Mouse (Mus musculus): ENCODE data around the gene Ranbp17. TPM values are rescaled to one million over a fixed set of nuclear protein-coding genes. Genes with fewer than 3 reads are reported as not detected.

Ranbp17 gene
- polyA plus RNA-seq, 1 experiment from 2014 or later = 6.8 TPM

GRCm38 (mm10) chr11:33203383-33204328, 309.9 kb downstream of the Ranbp17 start, which contains the start of gene Tlx3:
Gene Tlx3, minus strand, starts transcription at chr11:33203589.
- Histone ChIP-seq H3K36me3 (no peaks in the 10 kb centered on the region), H3K4me3 (peak within 1 kb of the TSS; percentile 27), H3K9me3 (replicated peaks) (no peaks in the 10 kb centered on the region), H3K4me1 (replicated peaks) (peaks cover 27% of the 10 kb centered on the region), H3K9ac (no peak within 1 kb of the TSS), H3K4me2 (peak within 1 kb of the TSS; percentile 62), H3K27ac (ENCODE audit: poor library complexity, severe bottlenecking) (no peak within 1 kb of the TSS), H3K27me3 (replicated peaks) (peaks cover 92% of the 10 kb centered on the region)
- ATAC-seq (ENCODE audit: insufficient number of reproducible peaks, low FRiP score) = no peak
- 1% methylated on average over 81 of the region's 81 CpGs for WGBS

GRCm38 (mm10) chr11:33202972-33203371, 310.6 kb downstream of the Ranbp17 start:
- H3K4me3 ChIP-seq = peak overlapping the region; percentile 27
- H3K9ac ChIP-seq = no peak overlapping the region
- H3K4me1 ChIP-seq (replicated peaks) = peaks cover 27% of the 10 kb centered on the region
- H3K27ac ChIP-seq (ENCODE audit: poor library complexity, severe bottlenecking) = no peak overlapping the region
- H3K36me3 ChIP-seq = no peaks in the 10 kb centered on the region
- peaks cover 3% of the 10 kb centered on the region; the same call in 1 of the 2 replicates for H3K9me3 ChIP-seq (replicated peaks)
- no peak for ATAC-seq (ENCODE audit: insufficient number of reproducible peaks, low FRiP score)
- peaks cover 92% of the 10 kb centered on the region for H3K27me3 ChIP-seq (replicated peaks)
- 1% methylated on average over 42 of the region's 47 CpGs for WGBS
- peak overlapping the region; percentile 62 for H3K4me2 ChIP-seq

GRCm38 (mm10) chr11:33202296-33202695, 311.2 kb downstream of the Ranbp17 start:
- peaks cover 92% of the 10 kb centered on the region for H3K27me3 ChIP-seq (replicated peaks)
- H3K27ac ChIP-seq (ENCODE audit: poor library complexity, severe bottlenecking) = no peak overlapping the region
- peaks cover 9% of the 10 kb centered on the region for H3K9me3 ChIP-seq (replicated peaks)
- WGBS = 2% methylated on average over 37 of the region's 37 CpGs
- H3K4me2 ChIP-seq = no peak overlapping the region
- no peak for ATAC-seq (ENCODE audit: insufficient number of reproducible peaks, low FRiP score)
- peaks cover 27% of the 10 kb centered on the region for H3K4me1 ChIP-seq (replicated peaks)
- H3K4me3 ChIP-seq = peak overlapping the region; percentile 27
- no peak overlapping the region for H3K9ac ChIP-seq
- no peaks in the 10 kb centered on the region for H3K36me3 ChIP-seq

GRCm38 (mm10) chr11:33201626-33202010, 311.9 kb downstream of the Ranbp17 start:
- peak overlapping the region; percentile 36 for H3K4me3 ChIP-seq
- no peaks in the 10 kb centered on the region for H3K36me3 ChIP-seq
- no peak overlapping the region for H3K27ac ChIP-seq (ENCODE audit: poor library complexity, severe bottlenecking)
- WGBS = 4% methylated on average over 19 of the region's 19 CpGs
- no peak overlapping the region for H3K9ac ChIP-seq
- H3K4me2 ChIP-seq = peak overlapping the region; percentile 63
- ATAC-seq (ENCODE audit: insufficient number of reproducible peaks, low FRiP score) = no peak
- H3K27me3 ChIP-seq (replicated peaks) = peaks cover 94% of the 10 kb centered on the region
- peaks cover 9% of the 10 kb centered on the region for H3K9me3 ChIP-seq (replicated peaks)
- H3K4me1 ChIP-seq (replicated peaks) = peaks cover 27% of the 10 kb centered on the region

GRCm38 (mm10) chr11:33200764-33201625, 312.6 kb downstream of the Ranbp17 start:
- Histone ChIP-seq H3K4me1 (replicated peaks) (peaks cover 30% of the 10 kb centered on the region), H3K27ac (ENCODE audit: poor library complexity, severe bottlenecking) (no peak overlapping the region), H3K9ac (no peak overlapping the region), H3K36me3 (no peaks in the 10 kb centered on the region), H3K27me3 (replicated peaks) (peaks cover 94% of the 10 kb centered on the region), H3K4me3 (peak overlapping the region; percentile 36), H3K9me3 (replicated peaks) (peaks cover 9% of the 10 kb centered on the region), H3K4me2 (peak overlapping the region; percentile 63)
- peak; percentile 37 for ATAC-seq (ENCODE audit: insufficient number of reproducible peaks, low FRiP score)
- whole genome bisulfite sequencing = under 1% methylated on average over 70 of the region's 76 CpGs

GRCm38 (mm10) chr11:33199906-33200763, 313.4 kb downstream of the Ranbp17 start:
- Histone ChIP-seq H3K9ac (no peak overlapping the region), H3K27me3 (replicated peaks) (peaks cover 94% of the 10 kb centered on the region)

GRCm38 (mm10) chr11:33199117-33199514, 314.4 kb downstream of the Ranbp17 start:
- peaks cover 33% of the 10 kb centered on the region for H3K4me1 ChIP-seq (replicated peaks)
- WGBS = 3% methylated on average over 15 of the region's 15 CpGs
- H3K27ac ChIP-seq (ENCODE audit: poor library complexity, severe bottlenecking) = no peak overlapping the region
- no peak overlapping the region for H3K9ac ChIP-seq
- peaks cover 93% of the 10 kb centered on the region for H3K27me3 ChIP-seq (replicated peaks)
- no peak for ATAC-seq (ENCODE audit: insufficient number of reproducible peaks, low FRiP score)
- H3K4me3 ChIP-seq = no peak overlapping the region
- H3K4me2 ChIP-seq = no peak overlapping the region
- H3K36me3 ChIP-seq = no peaks in the 10 kb centered on the region
- peaks cover 9% of the 10 kb centered on the region for H3K9me3 ChIP-seq (replicated peaks)

More at GRCm38 (mm10) chr11:33199906-33200763, 313.4 kb downstream of the Ranbp17 start:
- H3K4me3 ChIP-seq = peak overlapping the region; percentile 36
- peaks cover 33% of the 10 kb centered on the region for H3K4me1 ChIP-seq (replicated peaks)
- ATAC-seq (ENCODE audit: insufficient number of reproducible peaks, low FRiP score) = no peak
- peaks cover 9% of the 10 kb centered on the region for H3K9me3 ChIP-seq (replicated peaks)
- WGBS = 1% methylated on average over 45 of the region's 45 CpGs
- H3K27ac ChIP-seq (ENCODE audit: poor library complexity, severe bottlenecking) = no peak overlapping the region
- peak overlapping the region; percentile 63 for H3K4me2 ChIP-seq
- H3K36me3 ChIP-seq = no peaks in the 10 kb centered on the region

GRCm38 (mm10) chr11:33198351-33199116, 315.0 kb downstream of the Ranbp17 start:
- peaks cover 93% of the 10 kb centered on the region for H3K27me3 ChIP-seq (replicated peaks)
- ATAC-seq (ENCODE audit: insufficient number of reproducible peaks, low FRiP score) = no peak
- H3K4me3 ChIP-seq = no peak overlapping the region
- 25% methylated on average over 22 of the region's 22 CpGs for WGBS
- H3K27ac ChIP-seq (ENCODE audit: poor library complexity, severe bottlenecking) = no peak overlapping the region
- no peak overlapping the region for H3K9ac ChIP-seq
- H3K9me3 ChIP-seq (replicated peaks) = peaks cover 9% of the 10 kb centered on the region
- H3K4me2 ChIP-seq = no peak overlapping the region
- no peaks in the 10 kb centered on the region for H3K36me3 ChIP-seq
- H3K4me1 ChIP-seq (replicated peaks) = peaks cover 33% of the 10 kb centered on the region

GRCm38 (mm10) chr11:33197673-33198072, 315.9 kb downstream of the Ranbp17 start:
- Histone ChIP-seq H3K36me3 (no peaks in the 10 kb centered on the region), H3K27ac (ENCODE audit: poor library complexity, severe bottlenecking) (no peak overlapping the region), H3K9me3 (replicated peaks) (peaks cover 9% of the 10 kb centered on the region), H3K27me3 (replicated peaks) (peaks cover 93% of the 10 kb centered on the region), H3K4me2 (no peak overlapping the region), H3K4me1 (replicated peaks) (peaks cover 26% of the 10 kb centered on the region), H3K4me3 (no peak overlapping the region), H3K9ac (no peak overlapping the region)
- WGBS = 21% methylated on average over 15 of the region's 15 CpGs
- ATAC-seq (ENCODE audit: insufficient number of reproducible peaks, low FRiP score) = no peak

GRCm38 (mm10) chr11:33197133-33197514, 316.4 kb downstream of the Ranbp17 start:
- Histone ChIP-seq H3K4me3 (no peak overlapping the region), H3K9me3 (replicated peaks) (peaks cover 9% of the 10 kb centered on the region), H3K4me1 (replicated peaks) (peaks cover 21% of the 10 kb centered on the region), H3K9ac (no peak overlapping the region), H3K36me3 (no peaks in the 10 kb centered on the region), H3K27ac (ENCODE audit: poor library complexity, severe bottlenecking) (no peak overlapping the region), H3K4me2 (no peak overlapping the region), H3K27me3 (replicated peaks) (peaks cover 88% of the 10 kb centered on the region)
- no peak for ATAC-seq (ENCODE audit: insufficient number of reproducible peaks, low FRiP score)
- WGBS = 25% methylated on average over 13 of the region's 13 CpGs

All from heart, embryonic 12.5 days (tissue).